Mouse (Mus musculus): Measurements from ENCODE around the gene Zbp1. TPM values are rescaled to one million over a fixed set of nuclear protein-coding genes. Genes with fewer than 3 reads are reported as not detected.

Gene Zbp1
- polyA plus RNA-seq, 1 experiment from 2014 or later: not detected

DNA sequence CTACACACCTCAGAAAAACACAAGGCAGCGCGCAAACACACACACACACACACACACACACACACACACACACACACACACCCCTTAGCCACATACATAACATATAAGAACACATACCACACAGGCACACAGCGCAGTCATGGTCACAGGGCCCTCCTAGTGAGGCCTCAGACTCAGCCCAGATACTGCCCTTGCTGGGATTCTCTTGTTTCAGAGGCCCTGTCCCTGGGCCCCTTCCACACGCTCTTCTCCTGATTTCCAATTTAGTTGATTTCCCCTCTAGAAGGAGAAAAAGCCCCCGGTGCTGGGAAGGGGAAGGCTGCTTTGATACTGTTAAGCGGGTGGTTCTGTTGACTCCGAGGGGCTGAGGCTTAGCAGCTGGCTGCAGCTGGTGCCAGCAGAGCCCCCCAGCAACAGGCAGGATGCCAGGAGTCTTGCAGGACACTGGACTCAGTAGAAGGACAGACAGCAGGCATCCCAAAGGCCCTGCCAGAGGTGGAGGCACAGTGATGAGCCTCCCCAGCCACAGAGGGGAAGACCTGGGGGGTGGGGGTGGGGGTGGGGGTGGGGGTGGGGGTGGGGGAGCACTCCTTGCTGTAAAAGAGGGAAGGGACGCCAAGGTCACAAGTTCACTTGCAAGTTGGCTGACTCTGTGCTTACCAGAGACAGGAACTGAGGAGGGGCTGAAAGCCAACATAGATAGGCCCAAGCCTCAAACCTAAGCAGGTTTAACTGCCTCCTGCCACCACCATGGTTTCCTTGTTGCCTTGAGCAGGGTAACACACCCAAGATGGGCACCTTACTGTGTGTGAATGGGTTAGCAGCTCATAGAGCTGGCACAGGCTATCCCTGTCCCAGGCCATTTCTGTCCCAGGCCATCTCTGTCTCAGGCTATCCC lies 17.0 kb upstream of the Zbp1 start:
- Histone ChIP-seq H3K4me1 (ENCODE audit: control insufficient read depth, insufficient read depth, low read length) (peaks cover 30% of the 10 kb centered on the region), H3K27ac (ENCODE audit: low read length) (no peak overlapping the region), H3K9me3 (replicated peaks; ENCODE audit: control insufficient read depth, low read length, poor library complexity, severe bottlenecking) (no peaks in the 10 kb centered on the region), H3K4me2 (ENCODE audit: low read length) (no peak overlapping the region), H3K4me3 (ENCODE audit: low read depth, low read length) (no peak overlapping the region), H3K27me3 (ENCODE audit: control insufficient read depth, insufficient read depth, low read depth, low read length) (no peaks in the 10 kb centered on the region), H3K9ac (ENCODE audit: low read depth, low read length) (peak overlapping the region; percentile 40; the same call in 1 of the 2 replicates), H3K36me3 (ENCODE audit: control insufficient read depth, insufficient read depth, low read length) (no peaks in the 10 kb centered on the region)
- WGBS: 44% methylated on average over 8 of the region's 8 CpGs
- ATAC-seq: no peak

GRCm38 (mm10) chr2:173232766-173233099 lies 14.0 kb upstream of the Zbp1 start:
- peaks cover 20% of the 10 kb centered on the region for H3K4me1 ChIP-seq (ENCODE audit: control insufficient read depth, insufficient read depth, low read length)
- H3K9me3 ChIP-seq (replicated peaks; ENCODE audit: control insufficient read depth, low read length, poor library complexity, severe bottlenecking): no peaks in the 10 kb centered on the region
- H3K4me2 ChIP-seq (ENCODE audit: low read length): no peak overlapping the region
- ATAC-seq: no peak
- no peak overlapping the region for H3K27ac ChIP-seq (ENCODE audit: low read length)
- H3K4me3 ChIP-seq (ENCODE audit: low read depth, low read length): no peak overlapping the region
- no peaks in the 10 kb centered on the region for H3K27me3 ChIP-seq (ENCODE audit: control insufficient read depth, insufficient read depth, low read depth, low read length)
- WGBS: 74% methylated on average over 8 of the region's 8 CpGs
- H3K9ac ChIP-seq (ENCODE audit: low read depth, low read length): no peak overlapping the region
- H3K36me3 ChIP-seq (ENCODE audit: control insufficient read depth, insufficient read depth, low read length): peaks cover 3% of the 10 kb centered on the region; the same call in 1 of the 2 replicates

- WGBS: 77% methylated on average over 22 of the region's 22 CpGs
- ATAC-seq: no peak
- H3K9me3 ChIP-seq (replicated peaks; ENCODE audit: control insufficient read depth, low read length, poor library complexity, severe bottlenecking): no peaks in the 10 kb centered on the region
- no peak overlapping the region for H3K9ac ChIP-seq (ENCODE audit: low read depth, low read length)
- H3K27ac ChIP-seq (ENCODE audit: low read length): no peak overlapping the region
- H3K4me3 ChIP-seq (ENCODE audit: low read depth, low read length): no peak overlapping the region
- H3K4me1 ChIP-seq (ENCODE audit: control insufficient read depth, insufficient read depth, low read length): peaks cover 19% of the 10 kb centered on the region
- H3K27me3 ChIP-seq (ENCODE audit: control insufficient read depth, insufficient read depth, low read depth, low read length): no peaks in the 10 kb centered on the region
- no peak overlapping the region for H3K4me2 ChIP-seq (ENCODE audit: low read length)
- peaks cover 3% of the 10 kb centered on the region; the same call in 1 of the 2 replicates for H3K36me3 ChIP-seq (ENCODE audit: control insufficient read depth, insufficient read depth, low read length)
Observed at GRCm38 (mm10) chr2:173232065-173232765, 13.5 kb upstream of the Zbp1 start.

GRCm38 (mm10) chr2:173229578-173230224 lies 11.0 kb upstream of the Zbp1 start:
- no peaks in the 10 kb centered on the region for H3K27me3 ChIP-seq (ENCODE audit: control insufficient read depth, insufficient read depth, low read depth, low read length)
- H3K27ac ChIP-seq (ENCODE audit: low read length): peak overlapping the region; percentile 49; the same call in 1 of the 2 replicates
- H3K9ac ChIP-seq (ENCODE audit: low read depth, low read length): no peak overlapping the region
- H3K4me3 ChIP-seq (ENCODE audit: low read depth, low read length): no peak overlapping the region
- no peaks in the 10 kb centered on the region for H3K9me3 ChIP-seq (replicated peaks; ENCODE audit: control insufficient read depth, low read length, poor library complexity, severe bottlenecking)
- peaks cover 5% of the 10 kb centered on the region; the same call in 1 of the 2 replicates for H3K36me3 ChIP-seq (ENCODE audit: control insufficient read depth, insufficient read depth, low read length)
- peak; percentile 72 for ATAC-seq
- no peak overlapping the region for H3K4me2 ChIP-seq (ENCODE audit: low read length)
- 4% methylated on average over 10 of the region's 10 CpGs for WGBS
- H3K4me1 ChIP-seq (ENCODE audit: control insufficient read depth, insufficient read depth, low read length): peaks cover 5% of the 10 kb centered on the region

DNA sequence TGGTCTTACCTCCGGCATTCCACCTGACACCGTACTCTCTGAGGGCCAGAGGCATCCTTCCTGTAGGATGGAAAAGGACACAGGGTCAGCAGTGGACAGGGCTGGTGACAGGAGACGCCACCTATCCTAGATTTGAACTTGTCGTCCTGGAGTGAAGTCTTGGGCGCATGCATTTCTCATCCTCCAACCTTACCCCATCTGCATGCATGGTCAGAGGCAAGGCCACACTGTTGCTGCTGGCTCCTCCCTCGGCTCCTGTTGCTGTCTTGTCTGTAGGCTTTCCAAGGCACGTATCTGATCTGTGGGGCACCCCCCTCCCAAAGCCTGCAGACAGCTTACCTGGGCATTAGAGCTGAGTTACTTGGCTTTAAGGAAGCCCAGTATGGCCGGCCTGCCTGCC lies 9.8 kb upstream of the Zbp1 start:
- Histone ChIP-seq H3K4me3 (ENCODE audit: low read depth, low read length) (no peak overlapping the region), H3K9me3 (replicated peaks; ENCODE audit: control insufficient read depth, low read length, poor library complexity, severe bottlenecking) (no peaks in the 10 kb centered on the region), H3K27me3 (ENCODE audit: control insufficient read depth, insufficient read depth, low read depth, low read length) (no peaks in the 10 kb centered on the region), H3K4me1 (ENCODE audit: control insufficient read depth, insufficient read depth, low read length) (peaks cover 5% of the 10 kb centered on the region; the same call in 1 of the 2 replicates), H3K36me3 (ENCODE audit: control insufficient read depth, insufficient read depth, low read length) (peaks cover 5% of the 10 kb centered on the region; the same call in 1 of the 2 replicates), H3K4me2 (ENCODE audit: low read length) (no peak overlapping the region), H3K9ac (ENCODE audit: low read depth, low read length) (no peak overlapping the region), H3K27ac (ENCODE audit: low read length) (no peak overlapping the region)
- ATAC-seq: no peak
- WGBS: 95% methylated on average over 8 of the region's 8 CpGs

DNA sequence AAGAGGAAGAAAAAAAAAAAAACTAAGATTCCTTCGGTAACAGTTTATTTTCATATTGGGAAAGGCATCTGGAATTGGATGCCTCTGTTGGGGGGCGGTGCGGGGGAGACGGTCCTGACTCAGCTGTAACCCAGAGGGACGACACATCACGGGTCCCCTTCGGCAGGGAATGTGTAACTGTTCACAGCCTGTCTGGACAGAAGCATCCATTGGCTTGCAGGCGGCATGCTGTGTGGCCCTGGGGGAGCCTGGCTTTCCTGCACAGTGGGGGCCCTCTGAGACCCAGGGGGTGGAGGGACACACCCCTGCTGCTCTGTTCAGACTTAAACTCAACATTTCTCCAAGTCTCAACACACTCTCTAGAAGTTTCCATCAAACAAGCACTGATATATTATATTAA lies 8.1 kb upstream of the Zbp1 start:
- no peak for ATAC-seq
- Histone ChIP-seq H3K9me3 (replicated peaks; ENCODE audit: control insufficient read depth, low read length, poor library complexity, severe bottlenecking) (no peaks in the 10 kb centered on the region), H3K27me3 (ENCODE audit: control insufficient read depth, insufficient read depth, low read depth, low read length) (no peaks in the 10 kb centered on the region), H3K27ac (ENCODE audit: low read length) (no peak overlapping the region), H3K4me2 (ENCODE audit: low read length) (no peak overlapping the region), H3K36me3 (ENCODE audit: control insufficient read depth, insufficient read depth, low read length) (peaks cover 5% of the 10 kb centered on the region; the same call in 1 of the 2 replicates), H3K4me3 (ENCODE audit: low read depth, low read length) (no peak overlapping the region), H3K4me1 (ENCODE audit: control insufficient read depth, insufficient read depth, low read length) (peaks cover 5% of the 10 kb centered on the region; the same call in 1 of the 2 replicates), H3K9ac (ENCODE audit: low read depth, low read length) (no peak overlapping the region)
- WGBS: 89% methylated on average over 8 of the region's 8 CpGs

DNA sequence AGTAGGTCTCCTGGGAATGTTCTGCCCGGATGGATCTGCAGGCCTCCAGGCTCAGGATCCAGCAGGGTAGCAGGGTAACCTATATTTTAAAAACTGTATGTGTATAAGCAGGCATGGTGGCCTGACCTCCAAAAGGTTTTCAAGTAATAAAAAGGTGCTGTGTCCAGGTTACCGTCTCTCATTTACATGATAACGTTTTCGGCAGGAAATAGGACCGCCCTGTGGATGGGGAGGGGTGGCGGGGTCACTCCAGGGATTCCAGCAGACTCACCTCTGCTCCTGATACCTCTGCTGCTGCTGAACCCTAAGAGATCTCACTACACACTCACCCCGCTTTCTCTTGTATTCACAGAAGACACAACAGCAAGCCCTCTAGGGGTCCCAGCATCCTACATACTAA lies 7.2 kb upstream of the Zbp1 start:
- WGBS: 81% methylated on average over 7 of the region's 7 CpGs
- ATAC-seq: no peak
- Histone ChIP-seq H3K27me3 (ENCODE audit: control insufficient read depth, insufficient read depth, low read depth, low read length) (no peaks in the 10 kb centered on the region), H3K4me3 (ENCODE audit: low read depth, low read length) (no peak overlapping the region), H3K4me2 (ENCODE audit: low read length) (no peak overlapping the region), H3K4me1 (ENCODE audit: control insufficient read depth, insufficient read depth, low read length) (peaks cover 5% of the 10 kb centered on the region; the same call in 1 of the 2 replicates), H3K9ac (ENCODE audit: low read depth, low read length) (no peak overlapping the region), H3K27ac (ENCODE audit: low read length) (no peak overlapping the region), H3K9me3 (replicated peaks; ENCODE audit: control insufficient read depth, low read length, poor library complexity, severe bottlenecking) (no peaks in the 10 kb centered on the region), H3K36me3 (ENCODE audit: control insufficient read depth, insufficient read depth, low read length) (peaks cover 5% of the 10 kb centered on the region; the same call in 1 of the 2 replicates)

DNA sequence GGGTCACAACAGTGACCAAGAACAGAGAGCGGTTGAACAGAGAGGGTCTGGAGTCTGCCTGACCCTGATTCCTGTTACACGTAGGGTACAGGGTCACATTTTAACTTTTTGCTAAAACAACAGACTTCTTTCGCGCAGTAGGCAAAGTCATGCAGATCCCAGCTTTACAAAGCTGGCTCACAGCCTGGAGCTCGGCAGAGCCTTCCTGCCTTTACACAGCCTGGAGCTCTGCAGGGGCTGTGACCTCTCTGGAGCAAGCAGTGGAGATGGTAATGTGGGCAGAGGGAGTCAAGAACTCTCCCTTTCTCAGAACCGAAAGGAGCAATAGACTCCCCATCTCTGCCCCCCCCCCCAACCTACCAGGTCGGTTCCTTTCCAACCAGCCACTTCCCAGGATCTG lies 6.1 kb upstream of the Zbp1 start:
- 68% methylated on average over 7 of the region's 7 CpGs for WGBS
- Histone ChIP-seq H3K9me3 (replicated peaks; ENCODE audit: control insufficient read depth, low read length, poor library complexity, severe bottlenecking) (no peaks in the 10 kb centered on the region), H3K4me3 (ENCODE audit: low read depth, low read length) (no peak overlapping the region), H3K27me3 (ENCODE audit: control insufficient read depth, insufficient read depth, low read depth, low read length) (no peaks in the 10 kb centered on the region), H3K9ac (ENCODE audit: low read depth, low read length) (no peak overlapping the region), H3K4me2 (ENCODE audit: low read length) (no peak overlapping the region), H3K27ac (ENCODE audit: low read length) (no peak overlapping the region), H3K36me3 (ENCODE audit: control insufficient read depth, insufficient read depth, low read length) (peaks cover 5% of the 10 kb centered on the region; the same call in 1 of the 2 replicates), H3K4me1 (ENCODE audit: control insufficient read depth, insufficient read depth, low read length) (peaks cover 3% of the 10 kb centered on the region; the same call in 1 of the 2 replicates)
- no peak for ATAC-seq

Data from midbrain, embryonic 16.5 days (tissue).